Mouse (Mus musculus): ENCODE measurements around the gene Bok. TPM values are rescaled to one million over a fixed set of nuclear protein-coding genes. Genes with fewer than 3 reads are reported as not detected.

Bok gene
- polyA plus RNA-seq, 1 experiment from 2014 or later: 57.2 TPM

- H3K4me3 ChIP-seq (ENCODE audit: low read depth, low read length): no peak overlapping the region
- H3K4me1 ChIP-seq (replicated peaks; ENCODE audit: control insufficient read depth, insufficient read depth, low read length): no peaks in the 10 kb centered on the region
- WGBS: 89% methylated on average over 2 of the region's 2 CpGs
- H3K4me2 ChIP-seq (replicated peaks; ENCODE audit: low read depth): no peak overlapping the region
- H3K9me3 ChIP-seq (ENCODE audit: control insufficient read depth): no peaks in the 10 kb centered on the region
- H3K27me3 ChIP-seq (replicated peaks; ENCODE audit: control insufficient read depth, insufficient read depth, low read length): no peaks in the 10 kb centered on the region
- no peak for TF ChIP-seq CTCF (IDR thresholded peaks at IDR 0.05; ENCODE audit: low read depth)
- no peak for ATAC-seq
- no peak overlapping the region for H3K9ac ChIP-seq (ENCODE audit: low read depth, low read length)
- peaks cover 1% of the 10 kb centered on the region; the same call in 1 of the 2 replicates for H3K36me3 ChIP-seq (ENCODE audit: control insufficient read depth, insufficient read depth)
- H3K27ac ChIP-seq (ENCODE audit: low read depth, low read length): no peak overlapping the region
Observed at GRCm38 (mm10) chr1:93740671-93741070, 55.2 kb downstream of the Bok start.

- H3K36me3 ChIP-seq (ENCODE audit: control insufficient read depth, insufficient read depth): peaks cover 5% of the 10 kb centered on the region; the same call in 1 of the 2 replicates
- TF ChIP-seq CTCF (IDR thresholded peaks at IDR 0.05; ENCODE audit: low read depth): no peak
- H3K4me1 ChIP-seq (replicated peaks; ENCODE audit: control insufficient read depth, insufficient read depth, low read length): no peaks in the 10 kb centered on the region
- H3K4me3 ChIP-seq (ENCODE audit: low read depth, low read length): no peak overlapping the region
- no peak for ATAC-seq
- H3K9me3 ChIP-seq (ENCODE audit: control insufficient read depth): no peaks in the 10 kb centered on the region
- 53% methylated on average over 4 of the region's 4 CpGs for WGBS
- no peaks in the 10 kb centered on the region for H3K27me3 ChIP-seq (replicated peaks; ENCODE audit: control insufficient read depth, insufficient read depth, low read length)
- H3K27ac ChIP-seq (ENCODE audit: low read depth, low read length): peak overlapping the region; percentile 60
- no peak overlapping the region for H3K9ac ChIP-seq (ENCODE audit: low read depth, low read length)
- H3K4me2 ChIP-seq (replicated peaks; ENCODE audit: low read depth): no peak overlapping the region
Observed at GRCm38 (mm10) chr1:93741987-93742386, 56.5 kb downstream of the Bok start.

DNA sequence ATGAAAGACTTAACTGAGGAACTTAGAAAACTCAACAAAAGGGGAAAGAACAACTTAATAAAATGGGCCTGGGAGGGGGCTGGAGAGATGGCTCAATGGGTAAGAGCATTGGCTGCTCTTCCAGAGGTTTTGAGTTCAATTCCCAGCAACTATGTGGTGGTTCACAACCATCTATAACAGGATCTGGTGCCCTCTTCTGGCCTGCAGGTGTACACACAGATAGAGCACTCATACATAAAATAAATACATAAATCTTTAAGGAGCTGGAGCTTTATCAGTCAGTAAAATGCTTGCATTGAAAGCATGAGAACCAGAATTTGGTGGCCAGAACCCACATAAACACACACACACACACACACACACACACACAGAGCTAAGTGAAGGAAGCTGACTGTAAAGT is 57.5 kb downstream of the Bok start:
- peak; percentile 53 for TF ChIP-seq CTCF (IDR thresholded peaks at IDR 0.05; ENCODE audit: low read depth)
- Histone ChIP-seq H3K36me3 (ENCODE audit: control insufficient read depth, insufficient read depth) (peaks cover 5% of the 10 kb centered on the region; the same call in 1 of the 2 replicates), H3K27me3 (replicated peaks; ENCODE audit: control insufficient read depth, insufficient read depth, low read length) (no peaks in the 10 kb centered on the region), H3K9me3 (ENCODE audit: control insufficient read depth) (no peaks in the 10 kb centered on the region), H3K4me1 (replicated peaks; ENCODE audit: control insufficient read depth, insufficient read depth, low read length) (no peaks in the 10 kb centered on the region), H3K4me3 (ENCODE audit: low read depth, low read length) (no peak overlapping the region), H3K9ac (ENCODE audit: low read depth, low read length) (no peak overlapping the region), H3K4me2 (replicated peaks; ENCODE audit: low read depth) (no peak overlapping the region), H3K27ac (ENCODE audit: low read depth, low read length) (no peak overlapping the region)
- no peak for ATAC-seq

Other genes starting within 250 kb of the Bok start
- gene Hdlbp, start 206.8 kb upstream of the Bok start, polyA plus RNA-seq (2015; fragmentation: Nextera tagmentation; extraction: Ambion mirVana): 170 and 175 TPM in 2 replicates
- 5.3 and 6.7 TPM in 2 replicates for gene Farp2, start 173.6 kb upstream of the Bok start, polyA plus RNA-seq (2015; fragmentation: Nextera tagmentation; extraction: Ambion mirVana)
- 116 and 121 TPM in 2 replicates for gene Stk25, start 27.0 kb upstream of the Bok start, polyA plus RNA-seq (2015; fragmentation: Nextera tagmentation; extraction: Ambion mirVana)
- gene Atg4b, start 65.8 kb downstream of the Bok start, polyA plus RNA-seq (2015; fragmentation: Nextera tagmentation; extraction: Ambion mirVana): 66.7 and 66.9 TPM in 2 replicates
- 56.6 and 59.0 TPM in 2 replicates for gene Thap4, start 69.2 kb downstream of the Bok start, polyA plus RNA-seq (2015; fragmentation: Nextera tagmentation; extraction: Ambion mirVana)
- gene Dtymk, start 116.3 kb downstream of the Bok start, polyA plus RNA-seq (2015; fragmentation: Nextera tagmentation; extraction: Ambion mirVana): 85.8 and 87.1 TPM in 2 replicates
- gene Ing5, start 118.3 kb downstream of the Bok start, polyA plus RNA-seq (2015; fragmentation: Nextera tagmentation; extraction: Ambion mirVana): 6.0 and 7.2 TPM in 2 replicates
- gene D2hgdh, start 139.2 kb downstream of the Bok start, polyA plus RNA-seq (2015; fragmentation: Nextera tagmentation; extraction: Ambion mirVana): 9.3 and 9.5 TPM in 2 replicates
- gene Gal3st2, start 175.6 kb downstream of the Bok start, polyA plus RNA-seq (2015; fragmentation: Nextera tagmentation; extraction: Ambion mirVana): 13.3 and 14.1 TPM in 2 replicates
- 0.17 and 0.21 TPM in 2 replicates for gene Gal3st2b, start 232.7 kb downstream of the Bok start, polyA plus RNA-seq (2015; fragmentation: Nextera tagmentation; extraction: Ambion mirVana)

All from intestine, postnatal 0 days (tissue).